In genomic region chr12:111165831-111166591, GRCm38 (mm10) we compare ENCODE assay signal across 8 mouse cellular contexts. TPM values are rescaled to one million over a fixed set of nuclear protein-coding genes. Genes with fewer than 3 reads are reported as not detected.
DNase-seq lines count a peak whose midpoint lies in the region; ATAC-seq lines count a peak whose summit lies in the region.

Gene Traf3 (plus strand): TSS chr12:111166370.

- H3K4me1 ChIP-seq in hindbrain, embryonic 16.5 days (ENCODE audit: control insufficient read depth, insufficient read depth, low read depth, low read length), result peaks cover 57% of the 10 kb centered on the region
- peaks cover 69% of the 10 kb centered on the region for H3K4me1 ChIP-seq in megakaryocyte, embryonic 14.5 days

- H3K4me2 ChIP-seq in hindbrain, embryonic 16.5 days (ENCODE audit: low read length), result peak within 1 kb of the TSS; percentile 77

- ATAC-seq in hindbrain, embryonic 16.5 days, result 0 out of 2 replicates have a peak, but pooled peaks have one; percentile 9

- peak within 1 kb of the TSS; percentile 87 for H3K4me3 ChIP-seq in hindbrain, embryonic 16.5 days (ENCODE audit: low read length)
- H3K4me3 ChIP-seq in megakaryocyte, embryonic 14.5 days (replicated peaks), result peak within 1 kb of the TSS; percentile 95

- H3K36me3 ChIP-seq in hindbrain, embryonic 16.5 days (ENCODE audit: control insufficient read depth, insufficient read depth, low read length), result no peaks in the 10 kb centered on the region
- peaks cover 17% of the 10 kb centered on the region for H3K36me3 ChIP-seq in megakaryocyte, embryonic 14.5 days (replicated peaks; ENCODE audit: low read length)

- DNase-seq in R1 (ENCODE audit: low read depth, low spot score), result peak; percentile 83
- peak; percentile 49 for DNase-seq in cerebellum, adult 8-10 months
- DNase-seq in gastrocnemius, adult 8-10 months (ENCODE audit: low spot score in 2 of 2), result peak; percentile 43 to 54
- DNase-seq in left cerebral cortex, postnatal 10 days (ENCODE audit: extremely low spot score in 1 of 2, low spot score in 2 of 2), result peak in 1 of 2 experiments; percentile 90
- peak; percentile 66 for DNase-seq in right cerebral cortex, adult 18-20 months
- DNase-seq in urinary bladder, postnatal 14 days (ENCODE audit: low spot score), result peak; percentile 71

- no peaks in the 10 kb centered on the region for H3K9me3 ChIP-seq in hindbrain, embryonic 16.5 days (ENCODE audit: control insufficient read depth, low read length)
- no peaks in the 10 kb centered on the region for H3K9me3 ChIP-seq in megakaryocyte, embryonic 14.5 days

- intact Hi-C loops in left cerebral cortex, postnatal 10 days (cut with DNase I), result loop anchor here (5.0 kb wide), 2 partner anchors 79 to 81 kb away; no protein-coding TSS in a partner anchor

- 10% methylated on average over 26 of the region's 105 CpGs for WGBS in hindbrain, embryonic 16.5 days

- H3K9ac ChIP-seq in hindbrain, embryonic 16.5 days (ENCODE audit: low read depth, low read length), result peak within 1 kb of the TSS; percentile 85

- no peaks in the 10 kb centered on the region for H3K27me3 ChIP-seq in hindbrain, embryonic 16.5 days (replicated peaks; ENCODE audit: control insufficient read depth, insufficient read depth, low read length)
- no peaks in the 10 kb centered on the region for H3K27me3 ChIP-seq in megakaryocyte, embryonic 14.5 days (replicated peaks)

- peak within 1 kb of the TSS; percentile 88 for H3K27ac ChIP-seq in hindbrain, embryonic 16.5 days (ENCODE audit: low read depth, low read length)

RNA-seq across cellular contexts. Expression of gene Traf3, which starts in this region (rescaled TPM):
- 10 to 100 TPM in 3 of 4 experiments, 1 to 10 TPM in 1; 8.7 to 20.0 (median 12.9) TPM for total RNA-seq in gastrocnemius, adult 8-10 months (2022)
- polyA plus RNA-seq in hindbrain, embryonic 16.5 days (2015; fragmentation: Nextera tagmentation; extraction: Ambion mirVana), result 15.9 and 17.5 TPM in 2 replicates
- 10 to 100 TPM; 70.2 to 71.9 TPM for total RNA-seq in left cerebral cortex, postnatal 10 days (2021)
- 5.1 and 13.4 TPM in 2 replicates for polyA plus RNA-seq in megakaryocyte, embryonic 14.5 days (2012; ENCODE audit: insufficient read depth, low replicate concordance)
